Mouse (Mus musculus) bone marrow macrophage, adult 2 months (primary cell): Measurements from ENCODE around the gene Mphosph10. TPM values are rescaled to one million over a fixed set of nuclear protein-coding genes. Genes with fewer than 3 reads are reported as not detected.

Experiments
- H3K27ac ChIP-seq: 2 replicates; pipeline ENCODE4 v1.5.1; 2012; ENCODE audit warnings: low read depth, low read length; ENCODE audit not compliant: insufficient read depth
- H3K4me1 ChIP-seq: 2 replicates; pipeline ENCODE4 v1.6.1; 2012; ENCODE audit warnings: low read length; ENCODE audit not compliant: control insufficient read depth, insufficient read depth
- H3K4me3 ChIP-seq: 2 replicates; pipeline ENCODE4 v1.5.1; 2012; ENCODE audit warnings: mild to moderate bottlenecking, low read length, moderate library complexity; ENCODE audit not compliant: insufficient read depth
- CTCF ChIP-seq: IDR thresholded peaks from 2 replicates; pipeline ENCODE4 v1.5.1; 2012; ENCODE audit warnings: low read depth, mild to moderate bottlenecking, low read length, moderate library complexity
- POLR2A ChIP-seq: IDR thresholded peaks from 2 replicates; pipeline ENCODE4 v1.6.1; 2012; ENCODE audit warnings: mild to moderate bottlenecking, low read depth, low read length, borderline replicate concordance
- polyA plus RNA-seq: library from polyadenylated mRNA; stranded (reverse); fragments of >200 nt; gene quantifications from 2 replicates; pipeline ENCODE4 v1.2.4, GENCODE M21; 2012; ENCODE audit not compliant: missing spikeins, insufficient read depth, insufficient read length

Mphosph10 gene
- polyA plus RNA-seq, 1 experiment = 20.0 TPM

DNA sequence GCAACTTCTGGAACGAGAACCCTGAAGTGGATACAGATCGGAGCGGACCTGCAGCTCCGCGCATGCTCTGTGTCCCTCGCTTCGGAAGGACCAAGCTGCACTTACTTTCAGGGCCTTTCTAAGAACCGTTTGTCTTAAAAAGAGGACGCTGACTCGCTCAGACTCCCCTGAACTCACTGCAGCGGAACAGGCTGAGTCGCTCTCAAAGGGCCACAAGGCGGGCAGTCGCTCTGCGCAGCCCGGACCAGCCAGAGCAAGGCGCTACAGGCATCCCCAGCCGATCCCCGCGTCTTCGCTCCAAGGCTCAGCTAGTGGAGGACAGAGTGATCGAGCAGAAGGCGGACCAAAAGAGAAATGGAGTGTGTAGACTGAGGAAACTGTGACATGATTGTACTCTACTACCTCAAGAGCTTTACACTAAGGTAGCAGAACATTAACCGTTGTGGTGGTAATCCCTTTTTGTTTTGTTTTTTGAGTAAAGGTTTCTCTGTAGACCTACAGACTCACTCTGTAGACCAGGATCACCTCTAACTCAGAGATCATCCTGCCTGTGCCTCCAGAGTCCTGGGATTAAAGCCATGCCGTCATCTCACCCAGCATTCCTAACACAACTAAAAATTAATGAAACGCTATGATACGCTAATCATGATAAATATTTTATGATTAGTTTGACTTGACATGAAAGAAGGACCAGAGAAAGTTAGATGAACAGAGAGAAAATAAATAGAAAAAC is 18.1 kb downstream of the Mphosph10 start, which contains the start of gene Fan1:
Fan1 (minus strand) TSS at position 266 of the 733 bp plus-strand sequence.
- TF ChIP-seq CTCF = no peak
- TF ChIP-seq POLR2A = no peak
- H3K4me1 ChIP-seq = peaks cover 6% of the 10 kb centered on the region
- peak within 1 kb of the TSS; percentile 90 for H3K27ac ChIP-seq
- peak within 1 kb of the TSS; percentile 89 for H3K4me3 ChIP-seq

DNA sequence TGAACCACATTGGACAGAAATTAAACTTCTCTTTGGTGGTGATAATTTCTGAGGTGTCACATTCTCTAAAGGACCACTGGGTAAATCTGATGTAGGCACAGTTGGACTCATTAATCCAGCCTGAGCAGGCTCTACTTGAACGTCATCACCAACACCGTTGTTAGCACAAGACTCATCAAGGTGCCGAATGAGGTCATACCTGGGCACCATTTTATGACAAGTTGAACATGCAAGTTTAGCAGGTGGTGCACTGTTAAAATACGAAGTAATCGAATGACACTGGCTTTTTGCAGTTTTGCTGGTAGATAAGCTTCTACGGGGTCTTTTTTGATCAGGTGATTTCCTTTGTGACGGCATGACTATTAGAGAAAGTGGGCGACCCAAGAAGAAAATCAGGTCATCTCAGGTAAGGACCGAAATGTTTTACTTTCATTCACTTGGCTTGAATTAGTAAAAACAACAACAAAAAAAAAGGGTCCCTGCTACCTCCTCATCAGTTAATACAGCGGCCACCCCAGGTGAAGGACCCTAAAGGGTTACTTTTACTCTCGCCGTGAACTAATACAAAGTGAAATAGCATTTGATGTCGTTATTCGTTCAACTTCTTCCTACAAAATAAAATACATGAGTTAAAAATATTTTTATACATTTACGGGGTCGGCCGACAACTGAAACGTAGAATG is 18.8 kb downstream of the Mphosph10 start:
- H3K4me1 ChIP-seq = peaks cover 6% of the 10 kb centered on the region
- peak overlapping the region; percentile 90 for H3K27ac ChIP-seq
- peak overlapping the region; percentile 89 for H3K4me3 ChIP-seq
- TF ChIP-seq POLR2A = no peak
- TF ChIP-seq CTCF = no peak

DNA sequence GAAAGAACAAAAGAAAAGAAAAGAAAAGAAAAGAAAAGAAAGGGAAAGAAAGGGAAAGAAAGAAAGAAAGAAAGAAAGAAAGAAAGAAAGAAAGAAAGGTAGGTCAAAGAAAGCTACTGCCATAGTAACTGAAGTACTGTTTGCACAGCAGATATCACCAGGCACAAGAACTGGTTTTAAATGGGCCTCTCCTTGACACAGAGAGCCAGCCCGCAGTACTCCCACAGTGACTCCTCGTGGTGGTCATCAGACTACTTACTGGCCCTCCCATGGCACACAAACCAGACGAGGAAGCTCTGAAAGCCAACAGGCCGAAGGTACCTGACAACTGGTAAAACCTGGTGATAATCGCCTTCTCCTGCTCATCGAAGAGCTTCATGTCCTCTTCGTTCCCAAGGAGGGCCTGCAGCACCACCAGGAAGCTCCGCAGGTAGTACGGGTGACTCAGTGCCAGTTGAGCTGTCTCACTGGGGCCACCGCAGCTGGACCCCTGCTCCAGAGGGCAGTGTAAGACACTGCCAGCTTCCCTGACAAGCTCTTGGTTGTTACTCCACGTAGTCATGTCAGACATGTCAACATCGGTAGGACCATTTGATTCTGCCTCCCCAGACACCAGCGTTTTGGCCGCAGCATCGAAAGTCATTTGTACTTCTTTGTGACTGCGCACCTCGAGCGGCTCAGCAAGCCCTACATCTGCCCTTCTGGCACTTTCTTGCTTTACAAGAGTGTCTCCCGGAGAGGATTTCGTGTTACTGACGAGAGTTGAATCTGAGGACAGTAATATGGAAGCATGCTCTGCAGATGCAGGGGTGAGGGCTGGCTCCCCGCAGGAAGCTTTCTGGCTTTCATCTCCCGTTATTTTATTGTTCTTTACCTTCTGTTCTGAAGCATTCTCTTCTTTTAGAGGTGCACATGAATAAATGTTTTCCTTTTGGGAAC is 19.9 kb downstream of the Mphosph10 start:
- TF ChIP-seq CTCF (no peak), POLR2A (no peak)
- no peak overlapping the region for H3K27ac ChIP-seq
- H3K4me3 ChIP-seq = no peak overlapping the region
- peaks cover 6% of the 10 kb centered on the region for H3K4me1 ChIP-seq

DNA sequence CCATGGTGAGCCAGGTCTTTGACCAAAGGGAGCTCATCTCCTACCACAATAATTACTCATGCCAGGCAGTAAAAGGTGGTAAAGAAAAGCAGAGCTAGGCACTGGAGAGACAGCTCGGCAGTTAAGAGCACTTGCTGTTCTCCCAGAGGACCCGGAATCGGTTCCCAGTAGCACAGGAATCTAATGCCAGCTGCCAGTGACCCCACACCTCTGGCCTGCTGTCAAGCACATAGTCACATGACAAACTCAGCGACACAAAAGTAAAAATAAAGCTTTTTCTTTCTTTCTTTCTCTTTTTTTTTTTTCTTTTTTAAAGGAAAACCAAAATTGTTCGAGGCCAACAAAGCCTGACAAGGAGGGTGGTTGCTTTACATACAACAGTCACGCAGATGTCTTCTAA is 22.2 kb downstream of the Mphosph10 start:
- H3K4me1 ChIP-seq = peaks cover 6% of the 10 kb centered on the region
- no peak overlapping the region for H3K4me3 ChIP-seq
- no peak overlapping the region for H3K27ac ChIP-seq
- TF ChIP-seq POLR2A (no peak), CTCF (no peak)

DNA sequence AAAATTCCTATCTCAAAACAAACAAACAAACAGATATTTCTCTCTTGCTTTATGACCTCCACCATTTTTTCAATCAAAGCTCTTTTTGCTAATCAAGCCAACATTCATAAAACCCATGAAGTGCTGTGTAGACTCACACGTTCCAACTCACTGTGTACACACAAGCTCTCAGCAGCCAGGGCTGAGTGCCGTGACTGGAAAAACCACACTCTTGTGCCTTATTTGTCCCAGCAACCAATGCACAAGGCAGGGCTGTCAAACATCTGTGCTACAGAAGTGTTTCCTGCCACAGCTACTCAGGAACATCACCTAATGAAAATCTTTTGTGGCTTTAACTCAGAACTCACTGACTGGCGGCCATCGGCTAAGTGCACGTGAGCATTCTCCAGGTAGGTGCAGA is 26.2 kb downstream of the Mphosph10 start:
- Histone ChIP-seq H3K4me3 (no peak overlapping the region), H3K27ac (no peak overlapping the region), H3K4me1 (peaks cover 2% of the 10 kb centered on the region; the same call in 1 of the 2 replicates)
- TF ChIP-seq CTCF = no peak
- TF ChIP-seq POLR2A = no peak

DNA sequence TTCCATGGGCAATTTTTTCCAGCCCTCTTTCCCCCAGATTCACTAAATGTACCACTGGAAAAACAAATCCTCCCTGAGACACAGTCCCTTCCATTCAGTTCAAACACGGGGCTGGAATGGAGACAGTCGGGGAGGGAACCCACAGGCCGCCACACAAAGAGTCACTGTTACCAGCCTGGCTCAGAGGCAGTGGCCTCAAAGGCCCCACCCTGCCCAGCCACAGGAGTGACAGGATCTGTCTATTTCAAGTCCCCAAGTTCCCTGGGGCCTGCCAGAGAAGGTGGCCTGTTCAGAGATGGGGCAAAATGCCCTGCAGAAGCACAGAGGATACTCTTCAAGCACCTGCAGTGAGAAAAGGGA is 31.5 kb downstream of the Mphosph10 start:
- no peak for TF ChIP-seq CTCF
- TF ChIP-seq POLR2A = no peak

DNA sequence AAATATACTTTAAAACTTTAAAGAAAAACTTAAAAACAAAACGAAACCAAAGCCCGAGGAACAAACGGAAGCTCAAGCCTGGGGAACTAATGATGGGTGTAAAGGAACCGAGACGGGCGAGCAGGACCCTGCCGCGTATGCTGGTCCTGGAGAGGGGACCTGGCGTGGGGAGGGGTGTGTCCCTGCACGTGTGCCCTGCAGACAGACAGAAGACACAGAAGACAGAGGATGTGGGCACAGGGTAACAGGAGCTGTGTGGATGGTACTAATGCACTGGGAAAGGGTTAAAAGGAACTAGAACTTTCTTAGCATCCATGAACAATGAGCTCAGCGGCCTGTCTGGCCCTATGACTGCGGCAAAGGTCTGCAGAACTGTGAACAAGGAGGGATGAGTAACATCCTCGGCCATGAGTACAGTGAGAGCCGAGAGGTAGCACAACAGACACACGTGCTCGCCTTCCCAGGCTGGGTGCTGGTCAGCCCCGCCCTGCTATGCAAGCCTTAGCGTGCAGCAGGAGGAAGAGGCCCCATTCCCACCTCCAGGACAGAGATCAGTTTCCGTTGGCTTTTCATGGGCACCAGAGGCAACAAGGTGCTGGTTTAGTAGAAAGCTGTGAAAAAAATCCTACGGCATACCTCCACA is 32.0 kb downstream of the Mphosph10 start:
- H3K4me3 ChIP-seq = no peak overlapping the region
- peaks cover 31% of the 10 kb centered on the region for H3K4me1 ChIP-seq
- TF ChIP-seq CTCF (no peak), POLR2A (no peak)
- peak overlapping the region; percentile 7; the same call in 1 of the 2 replicates for H3K27ac ChIP-seq

More for the DNA sequence above, 31.5 kb downstream of the Mphosph10 start:
- Histone ChIP-seq H3K4me3 (no peak overlapping the region), H3K27ac (peak overlapping the region; percentile 7; the same call in 1 of the 2 replicates), H3K4me1 (peaks cover 31% of the 10 kb centered on the region)

DNA sequence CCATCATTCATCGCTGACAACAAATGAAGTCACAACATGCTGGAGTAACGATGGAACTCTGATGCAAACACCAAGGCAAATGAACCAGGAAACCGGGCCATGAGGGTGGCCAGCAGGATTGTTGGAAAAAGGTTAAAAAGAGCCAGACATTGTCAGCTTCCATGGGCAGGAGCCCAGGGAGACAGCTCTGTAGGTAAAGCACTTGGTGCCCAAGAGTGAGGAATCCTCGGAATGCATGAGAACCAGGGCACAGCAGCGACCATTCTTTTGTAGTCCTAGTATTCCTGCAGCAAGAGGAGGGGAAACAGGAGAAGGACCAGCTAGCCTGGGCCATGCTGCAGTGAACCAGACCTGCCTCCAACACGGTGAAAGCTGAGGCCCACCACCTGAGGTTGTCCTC is 33.4 kb downstream of the Mphosph10 start:
- TF ChIP-seq CTCF (no peak), POLR2A (no peak)
- H3K4me1 ChIP-seq = peaks cover 31% of the 10 kb centered on the region
- no peak overlapping the region for H3K27ac ChIP-seq
- H3K4me3 ChIP-seq = no peak overlapping the region

DNA sequence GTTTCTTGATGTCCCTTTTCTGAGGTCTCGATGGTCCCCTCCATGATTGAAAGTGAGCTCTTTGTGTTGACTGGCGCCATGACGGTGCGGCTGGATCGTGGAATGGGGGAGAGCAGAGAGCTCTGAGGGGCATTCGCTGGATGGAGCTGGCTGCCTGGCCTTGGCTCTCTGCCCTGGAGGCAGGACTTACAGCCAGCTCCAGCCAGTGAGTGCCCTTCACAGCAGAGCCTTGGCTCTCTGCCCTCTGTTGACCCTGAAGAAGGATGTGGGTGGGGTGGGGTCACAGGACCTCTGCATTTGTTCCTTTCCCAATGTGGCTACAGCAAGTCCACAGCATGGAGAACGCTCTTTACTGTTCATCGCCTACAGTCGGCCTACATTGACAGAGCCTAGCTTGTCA is 34.7 kb downstream of the Mphosph10 start:
- Histone ChIP-seq H3K27ac (no peak overlapping the region), H3K4me3 (no peak overlapping the region), H3K4me1 (peaks cover 31% of the 10 kb centered on the region)
- TF ChIP-seq CTCF (no peak), POLR2A (no peak)
